Mouse (Mus musculus): ENCODE measurements around the gene Taldo1.
"Not testable (repeated sequence)": the region's sequence is repeated elsewhere in the genome, so short reads cannot be mapped to it uniquely, and the experiment has no call there.

Gene Taldo1

DNA sequence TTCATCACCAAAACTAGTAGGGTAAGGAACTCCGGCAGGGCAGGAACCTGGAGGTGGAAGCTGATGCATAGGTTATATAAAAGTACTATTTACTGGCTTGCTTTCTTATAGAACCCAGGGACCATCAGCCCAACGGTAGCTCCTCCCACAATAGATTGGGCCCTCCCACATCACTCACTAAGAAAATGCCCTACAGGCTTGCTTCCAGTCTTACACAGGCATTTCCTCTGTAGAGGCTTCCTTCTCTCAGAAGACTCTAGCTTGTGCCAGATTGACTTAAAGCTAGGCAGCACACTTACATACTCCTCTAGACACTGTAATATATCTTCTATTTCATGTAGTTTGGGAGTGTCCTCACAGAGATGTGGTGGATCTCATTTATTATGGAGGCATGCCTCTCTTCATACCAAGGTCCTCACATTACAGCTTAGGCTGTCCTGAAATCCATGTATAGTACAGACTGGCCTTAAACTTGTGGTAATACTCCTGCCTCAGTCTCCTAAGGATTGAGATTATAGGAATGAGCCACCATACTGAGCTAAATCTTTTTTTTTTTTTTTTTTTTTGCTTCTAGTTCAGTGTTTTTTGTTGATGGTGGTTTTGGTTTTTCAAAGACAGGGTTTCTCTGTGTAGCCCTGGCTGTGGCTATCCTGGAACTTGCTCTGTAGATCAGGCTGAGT is 4.1 kb upstream of the Taldo1 start:
- DNase-seq (ENCODE audit: low read depth in 2 of 2, low spot score in 2 of 2): no peak

DNA sequence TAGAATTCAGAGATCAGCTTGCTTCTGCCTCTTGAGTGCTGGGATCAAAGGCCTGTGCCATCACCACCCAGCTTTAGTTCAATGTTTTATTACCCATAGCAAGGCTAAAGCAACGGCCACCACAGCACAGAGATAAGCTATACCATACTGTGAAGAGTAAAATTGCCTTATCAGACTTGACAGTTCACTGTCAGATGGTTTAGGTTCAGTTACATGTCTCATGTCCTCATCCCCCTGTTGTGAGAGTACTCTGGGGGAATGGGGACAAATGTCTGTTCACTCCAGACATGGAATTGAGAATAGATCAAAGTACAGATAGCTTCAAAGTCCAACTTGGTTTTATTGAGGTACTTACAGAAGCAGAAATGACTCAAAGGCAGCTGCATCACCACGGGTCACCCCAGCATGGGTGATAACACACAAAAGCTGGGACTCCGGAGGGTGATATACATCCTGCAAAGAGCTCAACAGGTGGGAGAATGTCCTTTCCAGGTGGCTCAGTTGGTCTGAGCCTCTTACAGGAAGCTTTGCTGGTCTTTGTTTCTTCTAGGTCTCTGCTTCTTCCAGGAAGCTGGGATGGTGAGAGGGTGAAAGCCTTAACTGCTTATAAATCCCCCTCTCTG is 3.4 kb upstream of the Taldo1 start:
- no peak for DNase-seq (ENCODE audit: low read depth in 2 of 2, low spot score in 2 of 2)

GRCm38 (mm10) chr7:141390326-141391259 is 1.4 kb upstream of the Taldo1 start:
- DNase-seq (ENCODE audit: low read depth in 2 of 2, low spot score in 2 of 2): no peak

GRCm38 (mm10) chr7:141392552-141393222 is 688 bp downstream of the Taldo1 start:
- no peak for DNase-seq (ENCODE audit: low read depth in 2 of 2, low spot score in 2 of 2)

GRCm38 (mm10) chr7:141394158-141394557 is 2.2 kb downstream of the Taldo1 start:
- DNase-seq (ENCODE audit: low read depth in 2 of 2, low spot score in 2 of 2): no peak

- peak; percentile 80 to 81 for DNase-seq (ENCODE audit: low read depth in 2 of 2, low spot score in 2 of 2)
Observed at GRCm38 (mm10) chr7:141394771-141395170, 2.8 kb downstream of the Taldo1 start.

DNA sequence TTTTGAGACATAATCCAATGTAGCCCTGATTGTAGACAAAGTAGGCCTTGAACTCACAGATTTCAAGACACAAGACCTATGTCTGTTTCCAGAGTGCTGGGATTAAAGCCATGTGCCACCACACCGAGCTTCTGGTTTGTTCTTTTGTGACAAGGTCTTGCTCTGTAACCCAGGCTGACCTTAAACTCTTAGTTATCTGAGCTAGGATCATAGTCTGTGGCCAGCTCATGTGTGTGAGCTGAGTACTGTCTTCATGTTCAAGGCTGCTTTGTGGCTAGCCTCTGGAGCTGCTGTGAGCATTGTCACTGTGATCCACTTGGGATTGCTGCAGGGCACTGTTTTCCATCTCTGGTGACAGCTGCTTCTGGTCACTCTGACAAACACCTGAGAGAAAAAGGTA is 3.3 kb downstream of the Taldo1 start:
- no peak for DNase-seq (ENCODE audit: low read depth in 2 of 2, low spot score in 2 of 2)

DNA sequence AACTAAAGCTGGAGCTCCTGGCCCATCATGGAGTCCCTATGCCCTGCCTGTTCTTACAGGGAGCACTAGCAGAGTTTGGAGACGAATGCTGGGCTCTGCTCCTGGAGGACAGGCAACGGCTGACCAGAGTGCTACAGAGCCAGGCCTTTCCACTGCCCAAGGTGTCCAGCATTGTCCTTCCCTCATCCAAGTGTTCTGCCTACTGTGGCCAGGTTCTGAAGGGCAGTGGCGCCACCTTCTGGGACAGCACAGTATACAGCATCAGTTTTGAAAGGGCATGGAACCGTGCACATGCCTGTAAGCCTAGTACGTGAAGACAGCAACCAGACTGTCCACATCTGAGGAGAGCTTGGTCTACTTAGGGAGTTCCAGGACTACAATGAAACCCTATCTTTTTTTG is 11.3 kb downstream of the Taldo1 start:
- DNase-seq (ENCODE audit: low read depth in 2 of 2, low spot score in 2 of 2): peak; percentile 37 to 39

- no peak for DNase-seq (ENCODE audit: low read depth in 2 of 2, low spot score in 2 of 2)
Observed at GRCm38 (mm10) chr7:141405466-141405865, 13.5 kb downstream of the Taldo1 start.

DNA sequence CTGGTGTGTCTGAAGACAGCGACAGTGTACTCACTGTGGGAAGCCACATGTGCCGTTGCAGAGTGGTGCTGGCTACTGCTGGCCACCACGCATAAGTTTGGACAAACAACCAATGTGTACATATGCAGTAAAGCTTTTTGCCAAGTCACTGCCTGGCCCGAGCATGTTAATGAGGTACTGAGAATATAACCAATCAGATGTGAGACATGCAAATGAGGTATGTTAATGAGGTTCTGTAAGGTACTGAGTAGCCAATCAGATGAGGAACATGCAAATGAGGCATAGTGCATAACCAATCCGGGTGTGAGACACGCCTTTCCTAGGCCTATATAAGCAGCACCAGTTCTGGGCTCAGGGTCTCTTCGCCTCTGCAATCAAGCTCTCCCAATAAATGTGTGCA is 15.7 kb downstream of the Taldo1 start:
- not testable (repeated sequence) for DNase-seq (ENCODE audit: low read depth in 2 of 2, low spot score in 2 of 2)

DNA sequence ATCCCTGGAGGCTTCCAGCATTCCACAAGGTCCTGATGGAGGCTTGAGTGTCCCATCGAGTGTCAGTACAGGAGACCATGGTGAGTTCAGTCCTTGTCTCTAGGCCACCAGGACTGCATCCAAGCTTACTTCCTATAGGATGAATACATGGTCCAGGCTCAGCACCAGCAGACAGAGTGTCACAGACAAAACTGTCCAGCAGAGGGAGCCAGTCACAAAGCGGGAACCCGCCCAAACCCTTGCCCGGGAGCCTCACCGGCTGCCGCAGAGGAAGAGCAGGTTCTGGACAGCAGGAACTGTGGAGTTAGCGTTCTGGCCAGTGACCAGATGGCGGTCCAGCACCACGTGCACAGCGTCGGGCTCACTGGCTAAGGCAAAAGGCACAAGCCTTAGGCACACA is 16.8 kb downstream of the Taldo1 start:
- DNase-seq (ENCODE audit: low read depth in 2 of 2, low spot score in 2 of 2): peak; percentile 71 to 80

- no peak for DNase-seq (ENCODE audit: low read depth in 2 of 2, low spot score in 2 of 2)
Observed at GRCm38 (mm10) chr7:141410631-141411030, 18.6 kb downstream of the Taldo1 start.

GRCm38 (mm10) chr7:141411667-141412066 is 19.7 kb downstream of the Taldo1 start:
- DNase-seq (ENCODE audit: low read depth in 2 of 2, low spot score in 2 of 2): no peak

DNA sequence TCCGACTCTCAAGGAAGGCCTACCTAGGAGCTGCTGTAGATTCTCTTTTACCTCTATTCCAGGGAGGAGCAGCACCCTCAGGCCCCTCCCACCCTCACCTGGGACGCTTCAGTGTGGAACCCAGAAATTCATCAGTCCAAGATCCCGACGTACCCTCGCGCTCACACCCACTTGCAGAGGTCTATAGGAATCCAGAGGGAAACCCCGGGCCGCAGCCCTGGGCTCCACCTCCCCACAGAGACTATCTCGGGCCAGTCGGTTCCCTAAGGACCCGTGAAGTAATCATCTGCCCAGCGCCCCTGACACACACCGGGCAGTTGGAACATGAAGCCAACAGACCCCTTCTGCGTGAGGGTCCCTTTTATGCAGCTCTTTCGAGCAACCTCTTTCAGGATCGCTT is 21.3 kb downstream of the Taldo1 start:
- no peak for DNase-seq (ENCODE audit: low read depth in 2 of 2, low spot score in 2 of 2)

- peak; percentile 99 for DNase-seq (ENCODE audit: low read depth in 2 of 2, low spot score in 2 of 2)
Observed at GRCm38 (mm10) chr7:141413809-141414584, 22.0 kb downstream of the Taldo1 start, which contains the start of gene Gatd1. Gatd1 (minus strand) TSS chr7:141414136.

DNA sequence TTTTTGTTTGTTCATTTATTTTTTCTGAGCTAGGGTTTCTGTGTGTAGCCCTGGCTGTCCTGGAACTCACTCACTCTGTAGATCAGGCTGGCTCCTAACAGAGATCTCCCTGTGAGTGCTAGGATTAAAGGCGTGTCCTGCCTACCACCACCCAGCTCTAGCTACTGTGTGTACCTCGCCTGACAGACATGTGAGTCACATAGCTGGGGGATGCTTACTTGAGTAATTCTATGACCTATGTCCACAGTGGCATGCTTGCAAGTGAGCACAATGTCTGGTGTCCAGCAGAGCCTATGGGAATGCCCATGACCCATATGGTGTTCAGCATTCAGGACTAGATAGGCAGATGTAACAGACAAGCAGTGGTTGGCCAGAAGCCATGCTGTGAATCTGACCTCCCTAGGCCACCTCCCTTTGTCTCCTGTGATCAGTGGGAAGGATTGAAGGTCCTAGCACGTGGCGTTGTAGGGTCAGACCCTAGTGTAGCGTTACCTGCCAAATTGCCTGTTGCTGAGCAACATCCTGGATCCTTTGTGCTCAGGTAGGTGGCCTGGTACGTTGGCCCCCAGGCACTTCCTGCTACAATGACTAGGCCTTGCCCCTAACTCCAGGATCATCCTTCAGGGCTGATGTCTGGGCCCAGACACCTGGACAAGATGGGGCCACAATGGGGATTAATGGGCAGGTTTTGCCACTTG is 24.3 kb downstream of the Taldo1 start:
- no peak for DNase-seq (ENCODE audit: low read depth in 2 of 2, low spot score in 2 of 2)

- DNase-seq (ENCODE audit: low read depth in 2 of 2, low spot score in 2 of 2): no peak
Observed at GRCm38 (mm10) chr7:141417731-141418681, 26.0 kb downstream of the Taldo1 start.

DNA sequence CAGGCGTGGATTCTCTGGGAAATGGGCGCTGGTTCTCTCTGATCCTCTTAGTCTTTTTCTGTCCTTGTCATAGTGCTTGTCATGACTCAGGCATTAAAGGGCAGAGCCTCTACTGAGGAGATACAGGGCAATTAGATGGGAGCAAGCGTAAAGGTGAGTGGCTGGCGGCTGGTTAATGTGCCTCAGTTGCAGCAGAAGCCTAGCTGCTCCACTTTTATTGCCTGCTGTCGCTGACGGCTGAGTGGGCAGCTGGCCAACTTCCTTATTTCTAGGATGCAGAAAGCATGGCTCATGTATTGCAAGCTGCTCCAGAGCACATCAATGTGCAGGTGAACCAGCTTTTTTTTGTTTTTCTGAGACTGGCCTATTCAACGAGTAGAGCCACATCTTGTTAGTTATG is 27.0 kb downstream of the Taldo1 start:
- DNase-seq (ENCODE audit: low read depth in 2 of 2, low spot score in 2 of 2): no peak

Data from CD8-positive naive resting alpha-beta T cell, adult 2 months (primary cell).